Mouse (Mus musculus) gonadal fat pad, adult 2 months (tissue): Measurements from ENCODE around the gene Krt27. TPM values are rescaled to one million over a fixed set of nuclear protein-coding genes. Genes with fewer than 3 reads are reported as not detected.

Source experiments
- DNase-seq: peaks from one replicate; pipeline ENCODE4 v3.0.0-alpha.2; 2012; ENCODE audit warnings: low read depth
- polyA plus RNA-seq: library from polyadenylated mRNA; depleted of rRNA; stranded (reverse); fragments of >200 nt; gene quantifications from 2 replicates; pipeline ENCODE4 v1.2.3, GENCODE M21; 2012; rRNA removed

Gene Krt27
- polyA plus RNA-seq = not detected in 2 replicates

DNA sequence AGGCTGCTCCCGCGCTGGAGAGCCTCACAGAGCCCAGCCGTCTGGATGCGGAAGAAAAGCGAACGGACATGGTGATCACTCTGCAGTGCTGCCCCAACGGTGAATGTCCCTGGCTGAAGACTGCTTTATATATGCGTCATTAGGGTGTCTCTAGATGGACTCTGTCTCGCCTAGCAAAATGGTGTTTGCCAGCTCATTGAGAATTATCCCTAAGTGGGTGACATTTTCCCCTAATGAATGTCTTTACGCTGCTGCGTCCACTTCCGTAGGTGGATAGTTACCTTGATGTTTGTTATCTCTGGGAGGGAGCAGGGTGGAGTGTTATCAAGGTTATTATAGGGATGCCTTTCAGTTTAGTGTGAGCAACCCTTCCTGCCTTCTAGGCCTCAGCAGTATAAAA, at the start of gene Krt27:
Gene Krt27, minus strand, starts transcription at position 101 of the 400 bp plus-strand sequence.
- DNase-seq = no peak

DNA sequence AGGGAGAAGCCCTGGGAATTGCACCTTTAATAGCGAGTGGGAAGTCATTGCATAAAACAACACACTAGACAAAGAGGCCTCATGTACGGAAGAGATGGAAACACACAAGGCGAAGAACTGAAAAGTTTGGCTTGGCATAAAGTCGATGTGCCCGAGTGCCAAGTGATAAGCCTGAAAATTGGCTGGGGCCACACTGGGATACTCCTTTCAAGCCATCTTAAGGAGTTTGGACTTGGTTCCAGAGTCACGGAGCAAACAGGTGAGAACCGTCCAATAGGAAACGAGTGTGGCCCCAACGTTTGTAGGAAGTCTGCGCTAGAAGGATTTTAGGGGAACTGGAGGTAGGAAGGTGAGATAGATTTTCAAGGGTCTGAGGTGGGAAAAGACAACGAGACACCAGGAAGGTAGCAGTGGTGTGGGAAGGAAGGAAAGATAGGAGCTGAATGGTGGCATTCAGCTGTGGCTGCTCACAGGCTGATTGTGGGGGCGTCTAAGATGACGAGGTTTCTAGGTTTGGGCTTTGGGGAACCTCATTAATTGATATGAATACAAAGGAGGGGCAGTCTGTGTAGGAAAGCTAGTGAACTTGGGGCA, 49.1 kb upstream of the Krt27 start:
- DNase-seq = no peak

GRCm38 (mm10) chr11:99398832-99399231, 47.9 kb upstream of the Krt27 start:
- DNase-seq = no peak

GRCm38 (mm10) chr11:99398084-99398483, 47.2 kb upstream of the Krt27 start:
- no peak for DNase-seq

DNA sequence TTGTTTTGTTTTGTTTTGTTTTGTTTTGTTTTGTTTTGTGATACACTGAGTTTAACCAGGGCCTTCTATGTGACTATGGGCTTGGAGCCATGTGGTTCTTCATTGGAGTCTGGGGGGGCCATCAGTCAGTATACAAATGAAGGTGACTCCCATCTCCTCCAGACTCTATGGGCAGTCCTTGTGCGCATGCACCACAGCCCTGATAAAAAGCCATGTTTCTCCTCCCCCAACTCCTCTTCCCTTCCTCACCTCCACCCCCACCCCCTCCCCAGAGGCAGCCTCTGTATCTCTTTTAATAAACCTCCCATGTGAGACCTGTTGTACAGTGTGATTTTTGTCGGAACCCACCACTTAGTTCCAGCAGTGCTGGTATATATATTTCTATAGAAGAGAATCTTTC, 45.8 kb upstream of the Krt27 start:
- DNase-seq = no peak

DNA sequence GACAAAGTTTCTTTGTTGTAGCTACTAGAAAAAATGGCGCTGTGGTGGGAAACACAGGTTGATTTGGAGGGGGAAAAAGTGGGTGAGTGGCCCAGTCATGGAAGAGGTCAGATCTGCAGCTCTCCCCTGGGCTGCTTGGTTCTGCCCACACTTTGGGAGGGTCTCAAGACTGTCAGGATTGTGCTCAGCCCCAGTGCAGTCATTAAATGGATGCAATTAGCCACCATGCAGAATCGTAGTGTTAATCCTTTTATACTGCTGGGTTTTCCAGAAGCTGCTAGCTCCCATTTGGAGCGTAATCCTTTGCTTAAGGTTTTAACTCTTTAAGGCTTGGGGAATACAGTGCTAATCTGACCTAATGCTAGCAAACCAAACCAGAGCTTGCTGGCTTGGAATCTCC, 45.1 kb upstream of the Krt27 start:
- DNase-seq = no peak

DNA sequence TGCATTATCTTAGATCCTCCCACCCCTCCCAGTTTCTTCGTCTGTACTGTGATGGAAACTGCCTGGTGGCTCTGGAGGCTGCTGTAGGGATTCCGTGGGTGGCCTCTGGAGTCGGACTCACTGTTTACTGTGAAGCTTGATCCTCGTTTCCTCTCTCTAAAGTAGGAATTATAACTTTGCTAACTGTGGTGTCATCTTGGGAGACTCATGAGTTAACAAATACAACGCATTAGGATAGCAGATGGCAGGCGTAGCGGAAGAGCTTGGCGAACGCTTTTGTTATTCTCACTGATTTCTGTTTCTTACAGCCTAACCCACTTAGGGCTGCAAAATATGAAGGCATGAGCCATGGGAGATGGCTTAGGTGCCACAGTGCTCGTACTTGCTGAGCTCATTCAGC, 41.6 kb upstream of the Krt27 start:
- no peak for DNase-seq

- no peak for DNase-seq
These were observed 40.5 kb upstream of the Krt27 start for GRCm38 (mm10) chr11:99391375-99391774.

GRCm38 (mm10) chr11:99390866-99391265, 40.0 kb upstream of the Krt27 start:
- peak; percentile 31 for DNase-seq

DNA sequence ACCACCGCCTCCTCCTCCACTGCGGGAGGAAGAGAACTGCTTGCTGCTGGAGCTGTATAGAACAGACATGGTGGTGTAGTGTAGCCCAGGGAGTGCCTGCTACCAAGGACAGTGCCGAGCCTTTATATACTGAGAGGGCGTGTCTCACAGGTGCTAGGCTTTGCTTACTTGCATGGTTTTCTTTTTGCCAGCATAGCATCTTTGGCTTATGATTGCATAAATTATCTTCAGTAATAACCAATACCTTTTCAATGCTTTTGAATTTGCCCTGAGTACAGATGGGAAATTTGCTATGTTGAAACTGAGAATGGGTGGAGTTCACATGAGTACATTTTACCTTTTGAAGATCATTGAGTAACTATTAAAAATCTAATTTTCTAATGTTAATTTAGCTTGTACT, 38.4 kb upstream of the Krt27 start, which contains the start of gene Krt10:
Gene Krt10, minus strand, starts transcription at position 101 of the 400 bp plus-strand sequence.
- no peak for DNase-seq

DNA sequence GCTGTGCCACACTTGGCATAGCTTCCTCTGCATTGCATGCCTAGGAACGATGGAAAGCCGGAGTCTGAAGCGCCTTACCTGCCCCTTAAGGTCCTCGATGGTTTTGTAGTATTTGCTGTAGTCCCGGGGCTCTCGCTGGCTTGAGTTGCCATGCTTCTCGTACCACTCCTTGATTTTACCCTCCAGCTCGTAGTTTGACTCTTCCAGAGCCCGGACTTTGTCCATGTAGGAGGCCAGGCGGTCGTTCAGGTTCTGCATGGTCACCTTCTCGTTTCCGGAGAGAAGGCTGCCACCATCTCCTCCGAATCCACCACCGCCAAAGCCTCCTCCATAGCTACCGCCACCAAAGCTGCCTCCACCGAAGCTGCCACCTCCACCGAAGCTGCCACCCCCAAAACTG, 37.8 kb upstream of the Krt27 start:
- no peak for DNase-seq

DNA sequence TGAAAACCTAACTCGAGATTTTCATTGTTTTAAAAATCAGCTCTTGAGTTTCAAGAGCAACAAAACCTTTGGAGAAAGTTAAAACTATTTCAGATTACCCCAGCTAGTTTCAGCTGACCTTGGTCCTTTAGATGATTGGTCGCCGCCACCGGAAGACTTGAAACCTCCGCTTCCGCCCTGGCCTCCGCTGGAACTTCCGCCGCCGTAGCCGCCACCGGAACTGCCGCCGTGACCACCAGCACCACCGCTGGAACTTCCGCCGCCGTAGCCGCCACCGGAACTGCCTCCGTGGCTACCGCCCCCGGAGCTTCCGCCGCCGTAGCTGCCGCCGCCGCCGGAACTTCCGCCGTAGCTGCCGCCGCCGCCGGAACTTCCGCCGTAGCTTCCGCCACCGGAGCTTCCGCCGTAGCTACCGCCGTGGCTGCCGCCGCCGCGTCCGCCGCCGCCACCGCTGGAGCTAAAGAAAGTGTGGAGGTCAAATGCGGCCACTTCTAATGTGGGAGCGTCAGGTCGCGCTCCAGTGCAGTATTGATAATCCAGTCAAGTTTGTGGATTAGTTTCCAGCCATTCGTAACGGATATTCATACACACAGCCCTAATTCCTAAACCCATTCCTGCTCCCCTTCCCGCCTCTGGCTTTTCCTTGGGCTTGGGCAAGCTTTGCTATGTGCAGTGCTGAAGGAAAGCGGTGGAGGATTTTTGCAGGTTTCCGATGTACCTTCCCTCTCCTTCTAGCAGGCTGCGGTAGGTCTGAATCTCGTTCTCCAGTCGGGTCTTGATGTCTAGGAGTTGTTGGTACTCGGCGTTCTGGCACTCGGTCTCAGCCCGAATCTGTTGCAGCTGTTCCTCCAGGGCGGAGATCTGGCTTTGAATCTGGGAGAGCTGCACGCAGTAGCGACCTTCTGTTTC, 35.2 kb upstream of the Krt27 start:
- DNase-seq = no peak

DNA sequence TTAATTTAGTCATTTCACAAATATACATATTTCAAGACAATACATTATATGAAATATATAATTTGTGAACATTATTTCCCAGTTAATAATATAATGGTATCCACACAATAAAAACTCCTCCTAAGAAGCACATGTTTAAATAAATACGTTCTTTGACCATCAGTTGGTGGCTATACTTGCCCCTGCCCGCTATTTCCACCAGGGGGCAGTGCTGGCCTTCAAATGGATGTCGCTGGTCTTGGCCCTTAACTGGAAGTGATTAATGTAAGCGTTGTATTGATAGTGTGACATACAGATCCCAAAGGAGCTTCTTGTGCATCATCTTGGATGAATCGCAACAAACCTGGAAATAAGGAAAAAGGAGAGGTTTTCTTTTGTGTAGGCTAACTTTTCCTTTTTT, 28.7 kb upstream of the Krt27 start:
- DNase-seq = no peak

- DNase-seq = no peak
These were observed 23.9 kb upstream of the Krt27 start, which contains the start of gene Krt28 for GRCm38 (mm10) chr11:99374803-99375202. Gene Krt28 (minus strand): TSS chr11:99374903.

GRCm38 (mm10) chr11:99369853-99370451, 19.0 kb upstream of the Krt27 start:
- DNase-seq = no peak

GRCm38 (mm10) chr11:99369229-99369628, 18.3 kb upstream of the Krt27 start:
- no peak for DNase-seq

GRCm38 (mm10) chr11:99366791-99367190, 15.9 kb upstream of the Krt27 start:
- no peak for DNase-seq

DNA sequence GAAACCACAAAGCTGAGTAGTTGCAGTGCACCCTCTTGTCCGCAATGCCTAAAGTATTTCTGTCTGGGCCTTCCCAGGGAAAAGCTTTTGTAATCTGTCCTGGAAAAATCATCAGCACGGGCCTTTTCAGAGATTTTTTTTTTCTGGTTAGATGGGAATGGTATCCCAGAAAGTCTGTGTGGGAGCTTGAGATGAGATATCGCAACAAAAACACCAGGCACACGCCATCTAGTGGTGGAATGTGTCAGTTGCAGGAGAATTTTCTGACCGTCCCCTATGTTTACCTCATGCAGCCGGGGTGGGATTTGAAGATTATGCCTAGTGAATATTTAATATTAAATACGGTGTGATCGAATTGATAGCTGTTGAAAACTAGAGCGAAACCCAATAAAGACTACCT, 13.5 kb upstream of the Krt27 start:
- DNase-seq = no peak

- no peak for DNase-seq
These were observed 10.5 kb upstream of the Krt27 start for GRCm38 (mm10) chr11:99361423-99361822.

GRCm38 (mm10) chr11:99339299-99339847, 11.5 kb downstream of the Krt27 start:
- no peak for DNase-seq

GRCm38 (mm10) chr11:99337866-99338265, 13.0 kb downstream of the Krt27 start, which contains the start of gene Krt26:
Gene Krt26 (minus strand): TSS chr11:99337966.
- no peak for DNase-seq

DNA sequence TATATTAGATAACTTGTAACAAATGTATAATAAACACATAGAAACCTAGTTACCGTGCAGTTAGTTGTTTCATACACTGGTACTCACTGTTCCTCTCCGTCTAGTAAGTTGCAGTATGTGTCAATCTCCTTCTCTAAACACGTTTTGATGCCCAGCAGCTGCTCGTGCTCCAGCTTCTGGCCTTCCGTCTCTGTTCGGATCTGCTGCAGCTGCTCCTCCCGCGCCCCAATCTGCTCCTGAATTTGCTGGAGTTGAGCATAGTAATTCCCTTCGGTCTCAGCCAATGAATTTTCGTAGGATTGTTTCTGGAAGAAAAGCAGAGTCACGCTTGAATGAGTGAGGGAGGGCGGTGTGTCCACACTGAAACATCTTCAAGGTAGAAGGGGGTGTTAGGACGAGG, 17.5 kb downstream of the Krt27 start:
- no peak for DNase-seq
